Mouse (Mus musculus): ENCODE results near the gene Rad23a. TPM values are rescaled to one million over a fixed set of nuclear protein-coding genes. Genes with fewer than 3 reads are reported as not detected.
A peak's percentile ranks its signal among the peaks of the same experiment; 100 is the strongest.

Gene Rad23a
- polyA plus RNA-seq, 1 experiment: 117 TPM

GRCm38 (mm10) chr8:84846722-84847572 is 6.5 kb upstream of the Rad23a start, which contains the start of gene Calr:
Gene Calr, minus strand, starts transcription at chr8:84846934.
- no peaks in the 10 kb centered on the region for H3K27me3 ChIP-seq (ENCODE audit: control insufficient read depth, insufficient read depth, low read length)
- WGBS: under 1% methylated on average over 55 of the region's 55 CpGs
- TF ChIP-seq CTCF (IDR thresholded peaks at IDR 0.05; ENCODE audit: borderline replicate concordance, insufficient read depth, low read depth, low read length): no peak
- TF ChIP-seq POLR2A (IDR thresholded peaks at IDR 0.05; ENCODE audit: borderline replicate concordance, insufficient read depth, low read length): peak; percentile 99
- DNase-seq: peak; percentile 99 to 100
- peaks cover 9% of the 10 kb centered on the region; the same call in 1 of the 2 replicates for H3K4me1 ChIP-seq (ENCODE audit: control insufficient read depth, insufficient read depth, low read length)
- peak within 1 kb of the TSS; percentile 82 for H3K4me3 ChIP-seq (replicated peaks; ENCODE audit: insufficient read depth, low read depth, low read length)
- peak within 1 kb of the TSS; percentile 79 for H3K27ac ChIP-seq (ENCODE audit: insufficient read depth, low read length)

GRCm38 (mm10) chr8:84846094-84846721 is 5.7 kb upstream of the Rad23a start:
- Histone ChIP-seq H3K27ac (ENCODE audit: insufficient read depth, low read length) (peak overlapping the region; percentile 79), H3K4me1 (ENCODE audit: control insufficient read depth, insufficient read depth, low read length) (peaks cover 9% of the 10 kb centered on the region; the same call in 1 of the 2 replicates), H3K4me3 (replicated peaks; ENCODE audit: insufficient read depth, low read depth, low read length) (peak overlapping the region; percentile 82), H3K27me3 (ENCODE audit: control insufficient read depth, insufficient read depth, low read length) (no peaks in the 10 kb centered on the region)
- TF ChIP-seq CTCF (IDR thresholded peaks at IDR 0.05; ENCODE audit: borderline replicate concordance, insufficient read depth, low read depth, low read length) (no peak), POLR2A (IDR thresholded peaks at IDR 0.05; ENCODE audit: borderline replicate concordance, insufficient read depth, low read length) (no peak)
- under 1% methylated on average over 30 of the region's 30 CpGs for WGBS
- DNase-seq: peak in 1 of 2 experiments; percentile 57

- 6% methylated on average over 12 of the region's 12 CpGs for WGBS
- Histone ChIP-seq H3K4me1 (ENCODE audit: control insufficient read depth, insufficient read depth, low read length) (peaks cover 9% of the 10 kb centered on the region; the same call in 1 of the 2 replicates), H3K27me3 (ENCODE audit: control insufficient read depth, insufficient read depth, low read length) (no peaks in the 10 kb centered on the region), H3K27ac (ENCODE audit: insufficient read depth, low read length) (0 out of 2 replicates have a peak overlapping the region, but pooled peaks have one; percentile 79), H3K4me3 (replicated peaks; ENCODE audit: insufficient read depth, low read depth, low read length) (peak overlapping the region; percentile 82)
- TF ChIP-seq POLR2A (IDR thresholded peaks at IDR 0.05; ENCODE audit: borderline replicate concordance, insufficient read depth, low read length) (no peak), CTCF (IDR thresholded peaks at IDR 0.05; ENCODE audit: borderline replicate concordance, insufficient read depth, low read depth, low read length) (peak; percentile 59; the same call in 1 of the 2 replicates)
- DNase-seq: peak; percentile 58 to 61
These were observed 5.1 kb upstream of the Rad23a start for GRCm38 (mm10) chr8:84845355-84846093.

- H3K27ac ChIP-seq (ENCODE audit: insufficient read depth, low read length): no peak overlapping the region
- no peak for TF ChIP-seq POLR2A (IDR thresholded peaks at IDR 0.05; ENCODE audit: borderline replicate concordance, insufficient read depth, low read length)
- TF ChIP-seq CTCF (IDR thresholded peaks at IDR 0.05; ENCODE audit: borderline replicate concordance, insufficient read depth, low read depth, low read length): no peak
- H3K27me3 ChIP-seq (ENCODE audit: control insufficient read depth, insufficient read depth, low read length): no peaks in the 10 kb centered on the region
- whole genome bisulfite sequencing: 77% methylated on average over 9 of the region's 9 CpGs
- peaks cover 9% of the 10 kb centered on the region; the same call in 1 of the 2 replicates for H3K4me1 ChIP-seq (ENCODE audit: control insufficient read depth, insufficient read depth, low read length)
- no peak for DNase-seq
- H3K4me3 ChIP-seq (replicated peaks; ENCODE audit: insufficient read depth, low read depth, low read length): peak overlapping the region; percentile 20
These were observed 4.1 kb upstream of the Rad23a start for GRCm38 (mm10) chr8:84844397-84845070.

- no peaks in the 10 kb centered on the region for H3K27me3 ChIP-seq (ENCODE audit: control insufficient read depth, insufficient read depth, low read length)
- 76% methylated on average over 1 of the region's 1 CpGs for WGBS
- H3K4me3 ChIP-seq (replicated peaks; ENCODE audit: insufficient read depth, low read depth, low read length): no peak overlapping the region
- no peak overlapping the region for H3K27ac ChIP-seq (ENCODE audit: insufficient read depth, low read length)
- no peak for TF ChIP-seq CTCF (IDR thresholded peaks at IDR 0.05; ENCODE audit: borderline replicate concordance, insufficient read depth, low read depth, low read length)
- no peak for TF ChIP-seq POLR2A (IDR thresholded peaks at IDR 0.05; ENCODE audit: borderline replicate concordance, insufficient read depth, low read length)
- H3K4me1 ChIP-seq (ENCODE audit: control insufficient read depth, insufficient read depth, low read length): peaks cover 23% of the 10 kb centered on the region
- no peak for DNase-seq
These were observed 1.0 kb upstream of the Rad23a start for GRCm38 (mm10) chr8:84841514-84841913.

- WGBS: under 1% methylated on average over 7 of the region's 7 CpGs
- TF ChIP-seq POLR2A (IDR thresholded peaks at IDR 0.05; ENCODE audit: borderline replicate concordance, insufficient read depth, low read length) (no peak), CTCF (IDR thresholded peaks at IDR 0.05; ENCODE audit: borderline replicate concordance, insufficient read depth, low read depth, low read length) (no peak)
- H3K4me1 ChIP-seq (ENCODE audit: control insufficient read depth, insufficient read depth, low read length): peaks cover 30% of the 10 kb centered on the region
- no peak for DNase-seq
- peak overlapping the region; percentile 66; the same call in 1 of the 2 replicates for H3K27ac ChIP-seq (ENCODE audit: insufficient read depth, low read length)
- peak overlapping the region; percentile 98 for H3K4me3 ChIP-seq (replicated peaks; ENCODE audit: insufficient read depth, low read depth, low read length)
- H3K27me3 ChIP-seq (ENCODE audit: control insufficient read depth, insufficient read depth, low read length): no peaks in the 10 kb centered on the region
These were observed 604 bp downstream of the Rad23a start for GRCm38 (mm10) chr8:84839875-84840247.

- no peak for DNase-seq
- TF ChIP-seq POLR2A (IDR thresholded peaks at IDR 0.05; ENCODE audit: borderline replicate concordance, insufficient read depth, low read length): no peak
- Histone ChIP-seq H3K4me3 (replicated peaks; ENCODE audit: insufficient read depth, low read depth, low read length) (no peak overlapping the region), H3K27me3 (ENCODE audit: control insufficient read depth, insufficient read depth, low read length) (no peaks in the 10 kb centered on the region), H3K27ac (ENCODE audit: insufficient read depth, low read length) (no peak overlapping the region), H3K4me1 (ENCODE audit: control insufficient read depth, insufficient read depth, low read length) (peaks cover 30% of the 10 kb centered on the region)
- WGBS: 92% methylated on average over 2 of the region's 2 CpGs
These were observed 1.1 kb downstream of the Rad23a start for GRCm38 (mm10) chr8:84839411-84839810.
